Mouse (Mus musculus) myocyte (in vitro differentiated cells): Measurements from ENCODE around the gene Slfnl1.
A peak's percentile ranks its signal among the peaks of the same experiment; 100 is the strongest.

Source experiments
- CEBPB ChIP-seq: IDR thresholded peaks from 2 replicates; pipeline ENCODE4 v1.6.1; 2011; ENCODE audit warnings: mild to moderate bottlenecking, moderate library complexity; ENCODE audit not compliant: poor library complexity, insufficient read depth, severe bottlenecking
- E2F4 ChIP-seq: IDR thresholded peaks from one replicate; pipeline ENCODE4 v1.6.1; 2011; ENCODE audit warnings: mild to moderate bottlenecking, control low read depth, moderate library complexity; ENCODE audit not compliant: insufficient read depth
- MAX ChIP-seq: IDR thresholded peaks from one replicate; pipeline ENCODE4 v1.6.1; 2011; ENCODE audit warnings: low read depth, mild to moderate bottlenecking, control low read depth
- MYOG ChIP-seq, 3 experiments: IDR thresholded peaks; one replicate each; pipeline ENCODE4 v1.6.1; 2011; ENCODE audit warnings: control low read depth in 2 of 3, low read depth in 2 of 3, mild to moderate bottlenecking in 2 of 3; ENCODE audit not compliant: insufficient read length in 2 of 3, control insufficient read depth in 1 of 3, insufficient read depth in 1 of 3
- POLR2A ChIP-seq: IDR thresholded peaks from one replicate; pipeline ENCODE4 v1.6.1; 2011; ENCODE audit warnings: low read depth, mild to moderate bottlenecking, control low read depth, moderate library complexity; ENCODE audit not compliant: insufficient read length
- REST ChIP-seq: IDR thresholded peaks from one replicate; pipeline ENCODE4 v1.6.1; 2011; ENCODE audit warnings: mild to moderate bottlenecking, control low read depth, moderate library complexity; ENCODE audit not compliant: insufficient read depth, insufficient read length
- SRF ChIP-seq: IDR thresholded peaks from one replicate; pipeline ENCODE4 v1.6.1; 2011; ENCODE audit warnings: low read depth; ENCODE audit not compliant: control insufficient read depth, insufficient read length
- TCF12 ChIP-seq: IDR thresholded peaks from one replicate; pipeline ENCODE4 v1.6.1; 2011; ENCODE audit warnings: mild to moderate bottlenecking, control low read depth; ENCODE audit not compliant: poor library complexity, insufficient read depth, severe bottlenecking
- TCF3 ChIP-seq: IDR thresholded peaks from one replicate; pipeline ENCODE4 v1.6.1; 2011; ENCODE audit warnings: low read depth, control low read depth; ENCODE audit not compliant: insufficient read length
- USF1 ChIP-seq: IDR thresholded peaks from one replicate; pipeline ENCODE4 v1.6.1; 2011; ENCODE audit warnings: low read depth, mild to moderate bottlenecking, control low read depth, moderate library complexity

DNA sequence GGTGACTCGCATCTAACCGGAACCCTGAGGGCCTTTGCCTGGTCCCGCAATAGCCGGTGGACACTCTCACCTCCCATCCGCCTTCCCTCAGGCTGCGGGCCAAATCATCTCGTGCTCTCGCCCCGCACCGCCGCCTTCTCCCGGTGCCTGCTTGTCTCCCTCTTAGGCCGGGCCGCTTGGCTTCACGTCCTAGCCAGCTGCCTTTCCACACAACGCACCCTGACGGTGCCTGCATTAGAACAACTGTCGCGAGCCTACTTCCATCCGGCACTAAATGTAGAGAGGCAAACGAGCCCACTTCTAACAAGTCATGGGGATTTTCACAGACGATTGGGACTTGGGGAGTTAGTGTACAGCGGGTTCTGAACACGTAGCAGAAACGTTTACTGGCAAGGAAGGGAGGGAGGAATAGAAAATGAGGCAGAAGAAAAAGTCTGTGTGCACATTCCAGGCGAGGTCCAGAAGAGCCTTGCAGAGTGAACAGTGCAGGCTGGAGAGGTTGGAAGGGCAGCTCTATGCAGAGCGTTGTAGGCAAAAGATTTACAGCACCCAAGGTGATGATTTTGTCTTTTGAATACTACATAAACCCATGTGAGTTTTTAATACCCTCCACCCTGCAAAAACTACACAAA, 38.5 kb downstream of the Slfnl1 start:
- TF ChIP-seq POLR2A: no peak
- peak in 2 of 3 experiments; percentile 3 to 22 for TF ChIP-seq MYOG (IDR thresholded peaks at IDR 0.05; ENCODE audit: control insufficient read depth in 1 of 3, insufficient read depth in 1 of 3, insufficient read length in 2 of 3, low read depth in 2 of 3)
- no peak for TF ChIP-seq E2F4
- TF ChIP-seq MAX: no peak
- TF ChIP-seq SRF: no peak
- no peak for TF ChIP-seq USF1
- no peak for TF ChIP-seq REST
- TF ChIP-seq TCF3: no peak
- TF ChIP-seq CEBPB: no peak
- no peak for TF ChIP-seq TCF12
